Mouse (Mus musculus) cerebellum, adult 2 months (tissue): Measurements from ENCODE around the gene Gpi1. TPM values are rescaled to one million over a fixed set of nuclear protein-coding genes. Genes with fewer than 3 reads are reported as not detected.

Source experiments
- DNase-seq, 2 experiments: peaks; one replicate each; pipeline ENCODE4 v3.0.0; 2021
- H3K27ac ChIP-seq: fragments of 200-500 bp; 2 replicates; pipeline ENCODE4 v1.5.1; 2012; ENCODE audit warnings: low read length, control low read depth, inconsistent platforms; ENCODE audit not compliant: insufficient read depth
- H3K27me3 ChIP-seq: fragments of 200-500 bp; 2 replicates; pipeline ENCODE4 v1.6.1; 2012; ENCODE audit warnings: inconsistent platforms, mild to moderate bottlenecking, low read length, moderate library complexity; ENCODE audit not compliant: control insufficient read depth, insufficient read depth
- H3K4me1 ChIP-seq: fragments of 200-500 bp; 2 replicates; pipeline ENCODE4 v1.6.1; 2011; ENCODE audit warnings: low read length; ENCODE audit not compliant: control insufficient read depth, insufficient read depth
- H3K4me3 ChIP-seq: fragments of 200-500 bp; replicated peaks from 2 replicates; pipeline ENCODE3; 2011; ENCODE audit warnings: mild to moderate bottlenecking, low read depth, low read length, control low read depth; ENCODE audit not compliant: insufficient read depth
- CTCF ChIP-seq: fragments of 200-500 bp; IDR thresholded peaks from 2 replicates; pipeline ENCODE4 v1.5.1; 2011; ENCODE audit warnings: low read depth, mild to moderate bottlenecking, control low read depth, low read length, moderate library complexity, borderline replicate concordance; ENCODE audit not compliant: insufficient read depth
- POLR2A ChIP-seq: fragments of 200-500 bp; IDR thresholded peaks from 2 replicates; pipeline ENCODE4 v1.6.1; 2011; ENCODE audit warnings: low read length, control low read depth, borderline replicate concordance; ENCODE audit not compliant: insufficient read depth
- WGBS: fragments of 180-500 bp; shearing (Covaris S2); methylation state at CpG from one replicate; pipeline ENCODE4 v1.1.7; 2018; 5-methylcytosine and 5-hydroxymethylcytosine counted together
- polyA plus RNA-seq: library from polyadenylated mRNA; depleted of rRNA; stranded (reverse); fragments of >200 nt; gene quantifications from 2 replicates; pipeline ENCODE4 v1.2.3, GENCODE M21; 2012

Gene Gpi1
- polyA plus RNA-seq, 1 experiment, result 659 TPM

- 83% methylated on average over 12 of the region's 12 CpGs for WGBS
- Histone ChIP-seq H3K27ac (no peak overlapping the region), H3K4me3 (no peak overlapping the region), H3K4me1 (peaks cover 30% of the 10 kb centered on the region), H3K27me3 (no peaks in the 10 kb centered on the region)
- no peak for DNase-seq
- TF ChIP-seq CTCF, result no peak
- no peak for TF ChIP-seq POLR2A
Measured at GRCm38 (mm10) chr7:34226846-34227245, 3.3 kb downstream of the Gpi1 start.

GRCm38 (mm10) chr7:34226086-34226485 lies 4.0 kb downstream of the Gpi1 start:
- H3K4me1 ChIP-seq, result peaks cover 31% of the 10 kb centered on the region
- H3K4me3 ChIP-seq, result no peak overlapping the region
- no peak overlapping the region for H3K27ac ChIP-seq
- TF ChIP-seq POLR2A (no peak), CTCF (no peak)
- 18% methylated on average over 8 of the region's 8 CpGs for WGBS
- peak in 1 of 2 experiments; percentile 48 for DNase-seq
- H3K27me3 ChIP-seq, result no peaks in the 10 kb centered on the region

- WGBS, result 42% methylated on average over 6 of the region's 6 CpGs
- H3K4me3 ChIP-seq, result no peak overlapping the region
- H3K4me1 ChIP-seq, result peaks cover 31% of the 10 kb centered on the region
- no peaks in the 10 kb centered on the region for H3K27me3 ChIP-seq
- no peak overlapping the region for H3K27ac ChIP-seq
- TF ChIP-seq POLR2A (no peak), CTCF (no peak)
- peak in 1 of 2 experiments; percentile 30 for DNase-seq
Measured at GRCm38 (mm10) chr7:34224308-34224707, 5.8 kb downstream of the Gpi1 start.

GRCm38 (mm10) chr7:34222340-34222739 lies 7.8 kb downstream of the Gpi1 start:
- TF ChIP-seq CTCF, result no peak
- TF ChIP-seq POLR2A, result no peak
- no peak overlapping the region for H3K27ac ChIP-seq
- WGBS, result 92% methylated on average over 10 of the region's 10 CpGs
- H3K4me1 ChIP-seq, result peaks cover 21% of the 10 kb centered on the region
- no peak overlapping the region for H3K4me3 ChIP-seq
- no peak for DNase-seq
- no peaks in the 10 kb centered on the region for H3K27me3 ChIP-seq

- peaks cover 16% of the 10 kb centered on the region for H3K4me1 ChIP-seq
- H3K27me3 ChIP-seq, result no peaks in the 10 kb centered on the region
- TF ChIP-seq POLR2A (no peak), CTCF (no peak)
- DNase-seq, result no peak
- H3K4me3 ChIP-seq, result no peak overlapping the region
- 56% methylated on average over 9 of the region's 9 CpGs for WGBS
- H3K27ac ChIP-seq, result no peak overlapping the region
Measured at GRCm38 (mm10) chr7:34221594-34222250, 8.4 kb downstream of the Gpi1 start.

GRCm38 (mm10) chr7:34218496-34218895 lies 11.6 kb downstream of the Gpi1 start:
- no peak overlapping the region for H3K27ac ChIP-seq
- 89% methylated on average over 1 of the region's 1 CpGs for WGBS
- no peaks in the 10 kb centered on the region for H3K27me3 ChIP-seq
- peaks cover 4% of the 10 kb centered on the region for H3K4me1 ChIP-seq
- DNase-seq, result no peak
- no peak for TF ChIP-seq POLR2A
- no peak for TF ChIP-seq CTCF
- no peak overlapping the region for H3K4me3 ChIP-seq

- H3K4me1 ChIP-seq, result no peaks in the 10 kb centered on the region; the same call in 1 of the 2 replicates
- no peak overlapping the region for H3K4me3 ChIP-seq
- no peak for DNase-seq
- TF ChIP-seq CTCF (no peak), POLR2A (no peak)
- H3K27me3 ChIP-seq, result no peaks in the 10 kb centered on the region
- H3K27ac ChIP-seq, result no peak overlapping the region
- 91% methylated on average over 10 of the region's 10 CpGs for WGBS
Measured at GRCm38 (mm10) chr7:34216474-34216873, 13.7 kb downstream of the Gpi1 start.

- 91% methylated on average over 9 of the region's 9 CpGs for WGBS
- TF ChIP-seq POLR2A (no peak), CTCF (no peak)
- Histone ChIP-seq H3K4me3 (no peak overlapping the region), H3K27ac (no peak overlapping the region), H3K27me3 (no peaks in the 10 kb centered on the region), H3K4me1 (no peaks in the 10 kb centered on the region; the same call in 1 of the 2 replicates)
- DNase-seq, result no peak
Measured at GRCm38 (mm10) chr7:34215481-34215880, 14.7 kb downstream of the Gpi1 start.

GRCm38 (mm10) chr7:34214644-34215043 lies 15.5 kb downstream of the Gpi1 start:
- no peak for DNase-seq
- Histone ChIP-seq H3K4me1 (no peaks in the 10 kb centered on the region; the same call in 1 of the 2 replicates), H3K27ac (no peak overlapping the region), H3K27me3 (no peaks in the 10 kb centered on the region), H3K4me3 (no peak overlapping the region)
- no peak for TF ChIP-seq CTCF
- no peak for TF ChIP-seq POLR2A
- WGBS, result 32% methylated on average over 8 of the region's 8 CpGs
